Mouse (Mus musculus) embryonic facial prominence, embryonic 12.5 days (tissue): ENCODE data around the gene Azin2. TPM values are rescaled to one million over a fixed set of nuclear protein-coding genes. Genes with fewer than 3 reads are reported as not detected.

ENCODE experiments used
- ATAC-seq: fragments of 200-750 bp; cut with Nextera tagmentation; 2 replicates; pipeline ENCODE4 v1.8.0; 2017; ENCODE audit not compliant: insufficient number of reproducible peaks, insufficient read depth, low FRiP score, low TSS enrichment
- H3K27ac ChIP-seq: fragments of 300-500 bp; sonication (generic); 2 replicates; pipeline ENCODE4 v1.5.1; 2016; ENCODE audit warnings: mild to moderate bottlenecking
- H3K27me3 ChIP-seq: fragments of 300-500 bp; sonication (generic); 2 replicates; pipeline ENCODE4 v1.6.1; 2016; ENCODE audit warnings: mild to moderate bottlenecking, moderate library complexity
- H3K36me3 ChIP-seq: fragments of 300-500 bp; sonication (generic); 2 replicates; pipeline ENCODE4 v1.6.1; 2016; ENCODE audit warnings: mild to moderate bottlenecking
- H3K4me1 ChIP-seq: fragments of 300-500 bp; sonication (generic); 2 replicates; pipeline ENCODE4 v1.6.1; 2016
- H3K4me2 ChIP-seq: fragments of 300-500 bp; sonication (generic); replicated peaks from 2 replicates; pipeline ENCODE4 v1.6.1; 2016; ENCODE audit warnings: mild to moderate bottlenecking, moderate library complexity
- H3K4me3 ChIP-seq: fragments of 300-500 bp; sonication (generic); 2 replicates; pipeline ENCODE4 v1.5.1; 2016; ENCODE audit warnings: mild to moderate bottlenecking
- H3K9ac ChIP-seq: fragments of 300-500 bp; sonication (generic); 2 replicates; pipeline ENCODE4 v1.6.1; 2016; ENCODE audit warnings: mild to moderate bottlenecking, moderate library complexity
- H3K9me3 ChIP-seq: fragments of 300-500 bp; sonication (generic); 2 replicates; pipeline ENCODE4 v1.6.1; 2016; ENCODE audit warnings: mild to moderate bottlenecking, moderate library complexity
- WGBS: fragments of 180-500 bp; shearing (Covaris S2); methylation state at CpG from one replicate; pipeline ENCODE4 v1.1.7; 2016; 5-methylcytosine and 5-hydroxymethylcytosine counted together
- polyA plus RNA-seq: library from polyadenylated mRNA; unstranded; fragments of >200 nt; fragmentation: Nextera tagmentation; extraction: Ambion mirVana; gene quantifications from 2 replicates; pipeline ENCODE4 v1.2.1, GENCODE M21; 2016

The Azin2 gene
- polyA plus RNA-seq, 1 experiment from 2014 or later, result 28.8 TPM

DNA sequence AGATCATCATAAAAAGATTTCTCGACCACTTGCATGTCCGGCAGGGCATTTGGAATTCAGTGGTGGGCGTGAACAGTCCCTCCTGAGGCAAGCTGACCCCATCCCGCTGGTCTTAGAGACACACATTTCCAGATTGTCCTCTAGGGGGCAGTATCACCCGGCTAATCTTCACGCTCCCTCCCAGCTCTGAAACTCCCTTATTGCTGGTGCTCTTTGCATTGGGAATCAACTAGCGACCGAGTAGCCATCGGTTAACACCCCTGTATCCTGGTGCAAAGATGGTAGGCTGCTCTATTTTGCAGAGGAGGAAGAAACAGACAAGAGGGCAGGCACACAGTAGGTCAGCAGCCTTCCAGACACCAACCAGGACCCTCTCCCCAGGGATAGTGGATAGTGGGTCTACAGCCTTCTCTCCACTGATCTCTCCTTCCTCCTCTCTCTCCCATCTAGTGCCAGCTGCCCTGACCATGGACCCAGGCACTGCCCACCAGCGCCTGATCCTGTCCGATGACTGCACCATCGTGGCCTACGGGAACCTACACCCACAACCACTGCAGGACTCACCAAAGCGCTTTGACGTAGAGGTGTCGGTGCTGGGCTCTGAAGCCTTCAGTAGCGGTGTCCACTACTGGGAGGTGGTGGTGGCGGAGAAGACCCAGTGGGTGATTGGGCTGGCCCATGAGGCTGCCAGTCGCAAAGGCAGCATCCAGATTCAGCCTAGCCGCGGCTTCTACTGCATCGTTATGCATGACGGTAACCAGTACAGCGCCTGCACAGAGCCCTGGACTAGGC, 53.5 kb downstream of the Azin2 start:
- no peak overlapping the region for H3K4me3 ChIP-seq
- H3K27ac ChIP-seq, result no peak overlapping the region
- H3K9ac ChIP-seq, result no peak overlapping the region
- no peaks in the 10 kb centered on the region for H3K27me3 ChIP-seq
- no peaks in the 10 kb centered on the region for H3K9me3 ChIP-seq
- H3K4me1 ChIP-seq, result peaks cover 38% of the 10 kb centered on the region
- no peak for ATAC-seq
- peaks cover 25% of the 10 kb centered on the region for H3K36me3 ChIP-seq
- WGBS, result 65% methylated on average over 24 of the region's 24 CpGs
- no peak overlapping the region for H3K4me2 ChIP-seq

DNA sequence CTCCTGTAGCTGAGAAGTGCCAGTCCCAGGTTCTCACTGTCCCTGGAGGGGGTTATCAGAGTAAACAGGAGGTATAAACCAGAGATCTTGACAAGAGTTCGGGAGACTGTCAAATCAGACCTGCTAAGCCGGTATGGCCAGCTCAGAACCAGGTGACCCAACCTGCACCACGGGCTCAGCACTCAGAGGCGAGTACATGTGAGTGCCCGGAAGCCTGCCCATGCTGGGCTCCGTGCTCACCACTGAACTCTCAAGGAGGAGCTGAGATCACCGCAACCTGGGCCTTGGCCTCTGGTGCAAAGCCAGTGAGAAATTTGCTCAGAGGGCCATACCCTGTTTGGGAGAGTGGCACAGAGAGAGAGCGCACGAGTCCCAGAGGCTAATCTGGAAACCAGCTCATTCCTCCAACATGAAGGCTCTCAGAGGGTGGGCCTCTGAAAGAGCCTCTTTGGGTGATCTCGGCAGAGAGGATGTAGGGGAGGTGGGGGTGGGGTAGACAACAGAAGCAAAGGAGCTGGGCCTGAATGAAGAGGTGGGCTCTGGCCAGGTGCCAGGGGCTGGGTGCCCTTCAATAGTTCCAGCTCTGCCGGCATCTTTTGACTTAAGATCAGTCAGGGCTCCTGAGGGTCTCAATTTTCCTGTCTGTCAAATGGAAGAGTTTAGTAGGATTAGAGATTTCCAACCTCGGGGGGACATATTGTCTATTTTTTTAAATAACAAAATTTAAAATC, 54.8 kb downstream of the Azin2 start:
- H3K4me3 ChIP-seq, result no peak overlapping the region
- no peak overlapping the region for H3K9ac ChIP-seq
- 55% methylated on average over 12 of the region's 12 CpGs for WGBS
- H3K27ac ChIP-seq, result peak overlapping the region; percentile 72
- H3K27me3 ChIP-seq, result no peaks in the 10 kb centered on the region
- H3K36me3 ChIP-seq, result peaks cover 36% of the 10 kb centered on the region
- no peak for ATAC-seq
- H3K4me1 ChIP-seq, result peaks cover 44% of the 10 kb centered on the region
- no peaks in the 10 kb centered on the region for H3K9me3 ChIP-seq
- no peak overlapping the region for H3K4me2 ChIP-seq

DNA sequence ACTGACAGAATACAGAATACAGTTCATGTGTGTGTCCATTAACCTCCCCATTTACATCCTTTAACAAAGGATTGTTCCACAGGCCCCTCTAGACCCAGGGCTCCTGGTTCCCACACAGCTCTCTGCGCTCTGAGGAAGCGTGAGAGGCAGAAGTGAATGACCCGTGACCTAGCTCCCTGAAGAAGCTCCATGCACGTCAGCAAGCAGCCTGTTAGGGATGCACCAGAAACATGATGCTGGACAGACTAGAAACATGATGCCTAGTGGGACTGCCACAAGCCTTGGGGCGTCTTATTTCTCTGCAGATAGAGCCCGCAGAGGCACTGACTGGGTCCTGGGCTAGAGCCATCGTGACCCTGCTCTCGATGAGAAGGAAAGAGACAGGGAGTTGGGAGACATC, 55.5 kb downstream of the Azin2 start:
- no peak overlapping the region for H3K4me2 ChIP-seq

DNA sequence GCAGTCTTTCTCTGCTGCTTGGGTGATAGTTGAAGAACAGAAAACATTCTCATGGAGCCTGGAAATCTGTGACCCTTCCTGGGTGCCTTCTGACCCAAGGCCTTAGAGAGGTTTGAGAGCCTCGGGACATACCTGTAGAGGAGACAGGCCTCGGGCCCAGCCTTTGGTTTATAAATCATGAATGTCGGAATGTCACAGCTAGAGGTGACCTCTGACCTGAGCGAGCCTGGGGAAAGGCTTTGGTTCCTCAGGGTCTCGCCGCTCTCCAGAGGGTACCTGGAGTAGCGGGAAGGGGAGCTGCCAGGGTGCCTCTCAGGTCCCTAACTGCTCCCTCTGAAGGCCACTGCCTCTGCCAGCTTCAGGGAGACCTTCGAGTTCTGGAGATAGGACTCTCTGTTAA, 57.0 kb downstream of the Azin2 start:
- H3K4me3 ChIP-seq, result no peak overlapping the region
- no peaks in the 10 kb centered on the region for H3K9me3 ChIP-seq
- H3K4me2 ChIP-seq, result no peak overlapping the region
- no peak for ATAC-seq
- H3K27me3 ChIP-seq, result no peaks in the 10 kb centered on the region
- H3K4me1 ChIP-seq, result peaks cover 48% of the 10 kb centered on the region
- H3K9ac ChIP-seq, result no peak overlapping the region
- WGBS, result 13% methylated on average over 8 of the region's 8 CpGs
- H3K27ac ChIP-seq, result peak overlapping the region; percentile 72
- peaks cover 40% of the 10 kb centered on the region for H3K36me3 ChIP-seq

More for the DNA sequence above, 55.5 kb downstream of the Azin2 start:
- peaks cover 44% of the 10 kb centered on the region for H3K4me1 ChIP-seq
- no peak for ATAC-seq
- no peak overlapping the region for H3K9ac ChIP-seq
- peaks cover 41% of the 10 kb centered on the region for H3K36me3 ChIP-seq
- H3K27me3 ChIP-seq, result no peaks in the 10 kb centered on the region
- no peaks in the 10 kb centered on the region for H3K9me3 ChIP-seq
- peak overlapping the region; percentile 72 for H3K27ac ChIP-seq
- no peak overlapping the region for H3K4me3 ChIP-seq
- WGBS, result 17% methylated on average over 8 of the region's 8 CpGs

DNA sequence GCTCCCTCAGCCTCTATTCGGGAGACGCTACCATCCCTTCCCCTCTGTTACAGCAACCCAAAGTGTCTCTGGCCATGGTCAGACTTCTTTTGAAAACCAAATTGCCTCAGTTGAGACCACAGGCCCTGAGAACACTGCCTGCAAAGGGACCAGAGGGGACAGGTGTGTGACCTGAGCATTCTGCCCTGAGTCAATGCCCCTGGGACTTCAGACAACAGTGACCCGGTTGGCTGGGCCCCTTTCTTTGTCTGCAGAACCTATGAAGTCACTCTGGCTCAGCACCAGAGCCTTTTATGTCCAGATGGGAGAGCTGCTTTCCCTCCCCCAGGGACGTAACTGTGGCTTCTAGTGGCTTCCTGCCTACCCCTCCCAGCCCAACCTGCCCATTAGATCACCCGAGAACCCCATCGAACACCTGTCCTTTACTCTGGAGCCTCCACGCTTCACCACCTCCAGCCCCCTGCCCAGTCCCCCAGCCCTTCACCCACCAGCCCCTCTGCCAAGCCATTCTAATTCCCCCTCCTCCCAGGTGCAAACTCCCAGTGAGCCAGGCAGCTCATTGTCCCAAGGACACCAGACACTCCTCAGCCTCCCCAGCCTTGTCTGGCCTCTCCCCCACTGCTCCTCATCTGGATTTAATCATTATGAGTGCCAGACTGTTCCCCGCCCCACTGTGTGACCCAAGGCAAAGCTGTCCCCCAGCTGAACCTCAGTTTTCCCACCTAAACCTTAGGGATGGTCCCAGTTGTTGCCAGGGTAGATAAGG, 58.0 kb downstream of the Azin2 start:
- Histone ChIP-seq H3K4me3 (no peak overlapping the region), H3K9ac (no peak overlapping the region), H3K9me3 (no peaks in the 10 kb centered on the region), H3K4me1 (peaks cover 58% of the 10 kb centered on the region), H3K4me2 (no peak overlapping the region; the same call in 1 of the 2 replicates), H3K27ac (peak overlapping the region; percentile 72), H3K36me3 (peaks cover 34% of the 10 kb centered on the region), H3K27me3 (no peaks in the 10 kb centered on the region)
- peak; percentile 48; the same call in 1 of the 2 replicates for ATAC-seq
- 29% methylated on average over 8 of the region's 8 CpGs for WGBS

DNA sequence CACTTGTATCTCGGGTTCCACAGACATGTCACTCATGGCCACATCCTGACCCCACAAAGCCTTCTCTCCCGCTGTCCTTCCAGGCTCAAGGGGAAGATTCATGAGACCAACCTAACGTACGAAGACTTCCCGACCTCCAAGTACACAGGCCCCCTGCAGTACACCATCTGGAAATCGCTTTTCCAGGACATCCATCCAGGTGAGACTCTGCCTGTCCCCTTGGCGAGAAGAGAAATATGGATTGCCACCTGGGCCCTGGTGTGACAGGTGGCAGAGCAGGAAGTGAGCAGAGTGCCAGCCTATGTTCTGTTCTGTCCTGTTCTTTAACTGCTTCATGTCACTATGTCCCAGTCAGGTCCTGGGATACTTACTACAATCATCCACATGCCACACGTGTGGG, 59.9 kb downstream of the Azin2 start:
- no peaks in the 10 kb centered on the region for H3K9me3 ChIP-seq
- WGBS, result 88% methylated on average over 8 of the region's 8 CpGs
- peaks cover 30% of the 10 kb centered on the region for H3K36me3 ChIP-seq
- no peak for ATAC-seq
- no peak overlapping the region for H3K27ac ChIP-seq
- no peak overlapping the region for H3K9ac ChIP-seq
- H3K4me1 ChIP-seq, result peaks cover 73% of the 10 kb centered on the region
- H3K27me3 ChIP-seq, result no peaks in the 10 kb centered on the region
- H3K4me3 ChIP-seq, result no peak overlapping the region
- no peak overlapping the region for H3K4me2 ChIP-seq

DNA sequence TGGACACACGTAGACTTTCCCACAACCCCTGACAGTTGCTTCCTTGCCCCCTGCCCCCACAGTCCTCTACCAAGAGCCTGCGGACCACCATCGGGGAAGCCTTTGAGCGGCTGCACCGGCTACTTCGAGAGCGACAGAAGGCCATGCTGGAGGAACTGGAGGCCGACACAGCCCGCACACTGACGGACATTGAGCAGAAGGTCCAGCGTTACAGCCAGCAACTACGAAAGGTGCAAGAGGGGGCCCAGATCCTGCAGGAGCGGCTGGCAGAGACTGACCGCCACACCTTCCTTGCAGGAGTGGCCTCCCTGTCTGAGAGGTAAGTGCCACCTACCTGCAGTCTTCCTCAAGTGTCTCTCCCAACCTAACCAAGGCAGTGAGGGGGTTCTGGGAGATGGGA, 61.8 kb downstream of the Azin2 start:
- Histone ChIP-seq H3K27me3 (no peaks in the 10 kb centered on the region), H3K9ac (no peak overlapping the region), H3K4me3 (no peak overlapping the region), H3K36me3 (peaks cover 30% of the 10 kb centered on the region), H3K4me1 (peaks cover 55% of the 10 kb centered on the region), H3K4me2 (no peak overlapping the region), H3K9me3 (no peaks in the 10 kb centered on the region), H3K27ac (peak overlapping the region; percentile 99)
- ATAC-seq, result no peak
- 78% methylated on average over 14 of the region's 14 CpGs for WGBS

DNA sequence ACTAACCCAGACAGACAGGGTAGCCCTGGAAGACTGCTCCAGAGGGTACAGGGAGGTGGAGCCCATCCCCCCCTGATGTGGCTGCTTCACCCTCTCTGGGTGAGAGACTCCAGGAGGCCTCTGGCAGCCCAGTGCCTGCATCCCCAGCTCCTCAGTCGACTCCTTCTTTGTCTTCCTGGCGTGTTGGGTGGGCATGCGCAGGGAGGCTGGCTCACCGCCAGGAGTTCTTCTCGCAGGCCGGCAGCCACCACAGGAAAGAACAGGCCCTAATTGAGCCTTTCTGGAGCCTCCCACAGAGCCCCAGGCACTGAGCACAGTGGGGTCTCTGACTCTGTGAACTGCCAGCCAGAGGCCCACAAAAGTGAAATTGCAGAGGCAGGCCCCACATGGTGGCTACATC, 62.9 kb downstream of the Azin2 start:
- 2% methylated on average over 6 of the region's 6 CpGs for WGBS
- peak; percentile 79 for ATAC-seq
- Histone ChIP-seq H3K4me3 (no peak overlapping the region), H3K36me3 (peaks cover 30% of the 10 kb centered on the region), H3K9ac (peak overlapping the region; percentile 28), H3K27ac (peak overlapping the region; percentile 99), H3K4me1 (peaks cover 43% of the 10 kb centered on the region), H3K27me3 (no peaks in the 10 kb centered on the region), H3K4me2 (peak overlapping the region; percentile 21), H3K9me3 (no peaks in the 10 kb centered on the region)

DNA sequence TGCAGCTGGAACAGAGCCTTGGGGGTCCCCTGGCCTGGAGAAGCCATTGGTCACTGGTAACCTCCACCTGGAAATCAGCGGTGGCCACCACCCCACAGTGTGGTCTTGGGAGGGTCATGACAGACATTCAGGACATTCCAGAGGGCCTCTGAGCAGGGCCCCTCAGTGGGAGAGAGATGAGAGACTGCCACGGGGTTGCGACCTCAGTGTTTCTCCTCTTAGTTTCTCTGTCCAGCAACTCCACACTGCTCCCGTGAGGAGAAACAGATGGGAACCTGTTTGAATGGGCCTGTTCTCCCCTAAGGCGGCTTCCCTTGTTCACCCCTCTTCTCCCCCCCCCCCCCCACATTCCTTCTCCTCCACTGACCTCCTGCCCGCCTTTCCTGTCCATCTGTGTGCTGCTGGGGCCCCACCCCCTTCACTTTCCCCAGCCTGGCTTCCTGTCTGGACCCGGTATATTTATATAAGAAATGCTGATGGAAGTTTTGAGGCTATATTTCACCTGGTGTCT, 64.3 kb downstream of the Azin2 start:
- H3K36me3 ChIP-seq, result peaks cover 24% of the 10 kb centered on the region; the same call in 1 of the 2 replicates
- peak; percentile 5; the same call in 1 of the 2 replicates for ATAC-seq
- H3K4me2 ChIP-seq, result peak overlapping the region; percentile 15; the same call in 1 of the 2 replicates
- no peaks in the 10 kb centered on the region for H3K9me3 ChIP-seq
- no peak overlapping the region for H3K4me3 ChIP-seq
- peaks cover 32% of the 10 kb centered on the region for H3K4me1 ChIP-seq
- no peaks in the 10 kb centered on the region for H3K27me3 ChIP-seq
- WGBS, result 2% methylated on average over 6 of the region's 7 CpGs
- H3K9ac ChIP-seq, result no peak overlapping the region
- H3K27ac ChIP-seq, result peak overlapping the region; percentile 99

DNA sequence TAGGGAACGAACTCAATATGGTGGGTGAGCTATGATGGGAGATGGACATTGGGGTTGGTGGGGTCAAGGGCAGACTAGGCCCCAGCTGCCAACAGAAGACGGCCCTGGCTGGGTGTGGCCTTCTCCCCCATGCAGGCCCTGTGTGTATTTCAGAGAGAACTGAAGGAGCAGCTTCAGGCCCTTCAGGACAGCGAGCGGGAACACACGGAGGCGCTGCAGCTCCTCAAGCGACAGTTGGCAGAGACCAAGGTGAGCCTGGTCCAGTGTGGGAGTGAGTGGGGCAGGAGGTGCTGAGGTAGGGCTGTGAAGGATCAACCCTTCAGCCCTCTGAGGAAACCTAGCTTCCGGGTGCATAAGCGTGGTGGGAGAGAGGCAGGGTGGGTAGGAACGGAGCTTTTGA, 65.6 kb downstream of the Azin2 start:
- H3K4me3 ChIP-seq, result no peak overlapping the region
- no peak for ATAC-seq
- peaks cover 13% of the 10 kb centered on the region; the same call in 1 of the 2 replicates for H3K36me3 ChIP-seq
- WGBS, result 94% methylated on average over 10 of the region's 10 CpGs
- 0 out of 2 replicates have a peak overlapping the region, but pooled peaks have one; percentile 5 for H3K27ac ChIP-seq
- H3K9ac ChIP-seq, result no peak overlapping the region
- H3K27me3 ChIP-seq, result no peaks in the 10 kb centered on the region
- H3K4me2 ChIP-seq, result no peak overlapping the region
- H3K9me3 ChIP-seq, result no peaks in the 10 kb centered on the region
- H3K4me1 ChIP-seq, result peaks cover 32% of the 10 kb centered on the region

DNA sequence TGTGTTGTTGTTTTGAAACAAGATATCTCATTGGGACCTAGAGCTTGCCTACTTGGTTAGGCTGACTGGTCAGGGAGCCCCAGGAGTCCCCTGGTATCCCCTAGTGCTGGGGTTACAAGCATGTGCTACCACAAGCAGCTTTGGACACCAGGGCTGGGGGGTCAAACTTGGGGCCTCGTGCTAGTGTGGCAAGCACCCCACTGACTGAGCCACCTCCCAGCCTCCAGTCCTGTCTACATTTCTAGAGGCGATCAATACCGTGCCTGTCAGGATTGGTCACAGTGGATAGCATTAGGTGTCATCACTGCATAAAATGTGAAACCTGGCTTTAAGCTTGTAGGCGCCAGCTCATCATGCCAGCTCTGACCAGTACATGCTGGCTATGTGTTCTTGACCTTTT, 66.4 kb downstream of the Azin2 start:
- H3K4me3 ChIP-seq, result no peak overlapping the region
- no peak overlapping the region for H3K27ac ChIP-seq
- H3K4me2 ChIP-seq, result no peak overlapping the region
- H3K27me3 ChIP-seq, result no peaks in the 10 kb centered on the region
- H3K9ac ChIP-seq, result no peak overlapping the region
- ATAC-seq, result no peak
- H3K4me1 ChIP-seq, result peaks cover 32% of the 10 kb centered on the region
- H3K36me3 ChIP-seq, result peaks cover 5% of the 10 kb centered on the region; the same call in 1 of the 2 replicates
- 95% methylated on average over 4 of the region's 4 CpGs for WGBS
- no peaks in the 10 kb centered on the region for H3K9me3 ChIP-seq
